Mouse (Mus musculus): Measurements from ENCODE around the gene Spcs3. TPM values are rescaled to one million over a fixed set of nuclear protein-coding genes. Genes with fewer than 3 reads are reported as not detected.

The Spcs3 gene
- polyA plus RNA-seq (2015; fragmentation: Nextera tagmentation; extraction: Ambion mirVana) = 54.9 and 61.7 TPM in 2 replicates

- Histone ChIP-seq H3K4me1 (ENCODE audit: control insufficient read depth, low read depth, low read length) (peaks cover 20% of the 10 kb centered on the region), H3K4me3 (ENCODE audit: low read depth, low read length) (peak within 1 kb of the TSS; percentile 90), H3K9ac (ENCODE audit: low read depth, low read length) (peak within 1 kb of the TSS; percentile 89), H3K9me3 (replicated peaks; ENCODE audit: control insufficient read depth, low read length) (no peaks in the 10 kb centered on the region), H3K27me3 (ENCODE audit: control insufficient read depth, insufficient read depth, low read depth, low read length) (no peaks in the 10 kb centered on the region), H3K36me3 (ENCODE audit: control insufficient read depth, insufficient read depth) (no peaks in the 10 kb centered on the region), H3K4me2 (ENCODE audit: low read depth, low read length) (peak within 1 kb of the TSS; percentile 90), H3K27ac (ENCODE audit: low read length) (peak within 1 kb of the TSS; percentile 87)
- ATAC-seq (ENCODE audit: low read depth) = peak; percentile 94
- WGBS (ENCODE audit: insufficient replicate concordance) = under 1% methylated on average over 82 of the region's 89 CpGs
Measured at GRCm38 (mm10) chr8:54529382-54530296, at the start of gene Spcs3, which contains the start of gene Asb5. TSS of gene Spcs3 (minus strand) at chr8:54529998. TSS of gene Asb5 (plus strand) at chr8:54529580.

GRCm38 (mm10) chr8:54570618-54571609 is 41.1 kb upstream of the Spcs3 start:
- no peak overlapping the region for H3K4me3 ChIP-seq (ENCODE audit: low read depth, low read length)
- H3K9ac ChIP-seq (ENCODE audit: low read depth, low read length) = no peak overlapping the region
- no peak for ATAC-seq (ENCODE audit: low read depth)
- no peaks in the 10 kb centered on the region for H3K36me3 ChIP-seq (ENCODE audit: control insufficient read depth, insufficient read depth)
- no peak overlapping the region for H3K27ac ChIP-seq (ENCODE audit: low read length)
- H3K27me3 ChIP-seq (ENCODE audit: control insufficient read depth, insufficient read depth, low read depth, low read length) = no peaks in the 10 kb centered on the region
- WGBS (ENCODE audit: insufficient replicate concordance) = 63% methylated on average over 15 of the region's 15 CpGs
- no peaks in the 10 kb centered on the region for H3K9me3 ChIP-seq (replicated peaks; ENCODE audit: control insufficient read depth, low read length)
- no peak overlapping the region for H3K4me2 ChIP-seq (ENCODE audit: low read depth, low read length)
- H3K4me1 ChIP-seq (ENCODE audit: control insufficient read depth, low read depth, low read length) = no peaks in the 10 kb centered on the region

- whole genome bisulfite sequencing (ENCODE audit: insufficient replicate concordance) = 64% methylated on average over 2 of the region's 2 CpGs
- no peak overlapping the region for H3K9ac ChIP-seq (ENCODE audit: low read depth, low read length)
Measured at GRCm38 (mm10) chr8:54567168-54567567, 37.4 kb upstream of the Spcs3 start.

GRCm38 (mm10) chr8:54565603-54566260 is 35.9 kb upstream of the Spcs3 start:
- 68% methylated on average over 7 of the region's 7 CpGs for WGBS (ENCODE audit: insufficient replicate concordance)
- ATAC-seq (ENCODE audit: low read depth) = no peak
- Histone ChIP-seq H3K9me3 (replicated peaks; ENCODE audit: control insufficient read depth, low read length) (no peaks in the 10 kb centered on the region), H3K4me2 (ENCODE audit: low read depth, low read length) (no peak overlapping the region), H3K9ac (ENCODE audit: low read depth, low read length) (no peak overlapping the region), H3K36me3 (ENCODE audit: control insufficient read depth, insufficient read depth) (no peaks in the 10 kb centered on the region), H3K27me3 (ENCODE audit: control insufficient read depth, insufficient read depth, low read depth, low read length) (no peaks in the 10 kb centered on the region), H3K4me1 (ENCODE audit: control insufficient read depth, low read depth, low read length) (no peaks in the 10 kb centered on the region), H3K4me3 (ENCODE audit: low read depth, low read length) (no peak overlapping the region), H3K27ac (ENCODE audit: low read length) (no peak overlapping the region)

More at GRCm38 (mm10) chr8:54567168-54567567, 37.4 kb upstream of the Spcs3 start:
- H3K27ac ChIP-seq (ENCODE audit: low read length) = no peak overlapping the region
- no peaks in the 10 kb centered on the region for H3K4me1 ChIP-seq (ENCODE audit: control insufficient read depth, low read depth, low read length)
- no peak for ATAC-seq (ENCODE audit: low read depth)
- H3K27me3 ChIP-seq (ENCODE audit: control insufficient read depth, insufficient read depth, low read depth, low read length) = no peaks in the 10 kb centered on the region
- H3K36me3 ChIP-seq (ENCODE audit: control insufficient read depth, insufficient read depth) = no peaks in the 10 kb centered on the region
- no peak overlapping the region for H3K4me3 ChIP-seq (ENCODE audit: low read depth, low read length)
- no peaks in the 10 kb centered on the region for H3K9me3 ChIP-seq (replicated peaks; ENCODE audit: control insufficient read depth, low read length)
- H3K4me2 ChIP-seq (ENCODE audit: low read depth, low read length) = no peak overlapping the region

GRCm38 (mm10) chr8:54565181-54565580 is 35.4 kb upstream of the Spcs3 start:
- H3K36me3 ChIP-seq (ENCODE audit: control insufficient read depth, insufficient read depth) = no peaks in the 10 kb centered on the region
- H3K27me3 ChIP-seq (ENCODE audit: control insufficient read depth, insufficient read depth, low read depth, low read length) = no peaks in the 10 kb centered on the region
- no peak for ATAC-seq (ENCODE audit: low read depth)
- no peaks in the 10 kb centered on the region for H3K9me3 ChIP-seq (replicated peaks; ENCODE audit: control insufficient read depth, low read length)
- H3K9ac ChIP-seq (ENCODE audit: low read depth, low read length) = no peak overlapping the region
- no peaks in the 10 kb centered on the region for H3K4me1 ChIP-seq (ENCODE audit: control insufficient read depth, low read depth, low read length)
- 52% methylated on average over 1 of the region's 1 CpGs for WGBS (ENCODE audit: insufficient replicate concordance)
- H3K4me3 ChIP-seq (ENCODE audit: low read depth, low read length) = no peak overlapping the region
- H3K4me2 ChIP-seq (ENCODE audit: low read depth, low read length) = no peak overlapping the region
- H3K27ac ChIP-seq (ENCODE audit: low read length) = no peak overlapping the region

- H3K9me3 ChIP-seq (replicated peaks; ENCODE audit: control insufficient read depth, low read length) = no peaks in the 10 kb centered on the region
- H3K9ac ChIP-seq (ENCODE audit: low read depth, low read length) = no peak overlapping the region
- no peak for ATAC-seq (ENCODE audit: low read depth)
- no peaks in the 10 kb centered on the region for H3K4me1 ChIP-seq (ENCODE audit: control insufficient read depth, low read depth, low read length)
- H3K27ac ChIP-seq (ENCODE audit: low read length) = no peak overlapping the region
- H3K4me2 ChIP-seq (ENCODE audit: low read depth, low read length) = no peak overlapping the region
- H3K4me3 ChIP-seq (ENCODE audit: low read depth, low read length) = no peak overlapping the region
- no peaks in the 10 kb centered on the region for H3K27me3 ChIP-seq (ENCODE audit: control insufficient read depth, insufficient read depth, low read depth, low read length)
- no peaks in the 10 kb centered on the region for H3K36me3 ChIP-seq (ENCODE audit: control insufficient read depth, insufficient read depth)
- 22% methylated on average over 4 of the region's 4 CpGs for WGBS (ENCODE audit: insufficient replicate concordance)
Measured at GRCm38 (mm10) chr8:54562137-54562536, 32.3 kb upstream of the Spcs3 start.

GRCm38 (mm10) chr8:54554921-54555320 is 25.1 kb upstream of the Spcs3 start:
- 48% methylated on average over 2 of the region's 2 CpGs for WGBS (ENCODE audit: insufficient replicate concordance)
- no peak for ATAC-seq (ENCODE audit: low read depth)

GRCm38 (mm10) chr8:54550026-54550574 is 20.3 kb upstream of the Spcs3 start:
- H3K9ac ChIP-seq (ENCODE audit: low read depth, low read length) = no peak overlapping the region
- no peaks in the 10 kb centered on the region for H3K9me3 ChIP-seq (replicated peaks; ENCODE audit: control insufficient read depth, low read length)
- H3K36me3 ChIP-seq (ENCODE audit: control insufficient read depth, insufficient read depth) = no peaks in the 10 kb centered on the region
- no peak overlapping the region for H3K4me3 ChIP-seq (ENCODE audit: low read depth, low read length)
- no peak for ATAC-seq (ENCODE audit: low read depth)
- 82% methylated on average over 12 of the region's 12 CpGs for WGBS (ENCODE audit: insufficient replicate concordance)
- H3K4me1 ChIP-seq (ENCODE audit: control insufficient read depth, low read depth, low read length) = no peaks in the 10 kb centered on the region
- H3K27me3 ChIP-seq (ENCODE audit: control insufficient read depth, insufficient read depth, low read depth, low read length) = no peaks in the 10 kb centered on the region
- no peak overlapping the region for H3K4me2 ChIP-seq (ENCODE audit: low read depth, low read length)
- H3K27ac ChIP-seq (ENCODE audit: low read length) = no peak overlapping the region

More at GRCm38 (mm10) chr8:54554921-54555320, 25.1 kb upstream of the Spcs3 start:
- no peaks in the 10 kb centered on the region for H3K27me3 ChIP-seq (ENCODE audit: control insufficient read depth, insufficient read depth, low read depth, low read length)
- H3K4me3 ChIP-seq (ENCODE audit: low read depth, low read length) = no peak overlapping the region
- no peaks in the 10 kb centered on the region for H3K4me1 ChIP-seq (ENCODE audit: control insufficient read depth, low read depth, low read length)
- no peak overlapping the region for H3K9ac ChIP-seq (ENCODE audit: low read depth, low read length)
- H3K36me3 ChIP-seq (ENCODE audit: control insufficient read depth, insufficient read depth) = no peaks in the 10 kb centered on the region
- H3K4me2 ChIP-seq (ENCODE audit: low read depth, low read length) = no peak overlapping the region
- H3K27ac ChIP-seq (ENCODE audit: low read length) = no peak overlapping the region
- no peaks in the 10 kb centered on the region for H3K9me3 ChIP-seq (replicated peaks; ENCODE audit: control insufficient read depth, low read length)

Measured in liver, embryonic 16.5 days (tissue).